Mouse (Mus musculus): ENCODE measurements around the gene E130114P18Rik.

DNA sequence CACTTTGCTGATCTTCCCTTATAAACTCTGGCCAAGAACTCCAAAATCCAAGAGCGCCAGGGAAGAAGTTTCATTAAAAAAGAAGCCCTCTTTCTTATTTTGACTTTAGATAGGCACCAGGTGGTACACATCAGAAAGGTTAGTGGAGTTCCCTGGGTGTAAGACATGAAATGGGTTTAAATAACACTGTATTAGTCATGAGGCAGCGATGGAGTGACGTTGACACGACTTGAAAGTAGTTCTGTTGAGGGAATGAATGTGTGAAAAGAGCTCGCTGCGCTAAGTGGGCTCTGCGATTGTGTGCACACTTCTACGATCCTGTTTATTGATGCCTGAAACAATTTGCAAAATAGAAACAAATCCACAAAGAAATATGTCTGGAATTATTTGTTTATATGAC lies 171.4 kb downstream of the E130114P18Rik start:
- TF ChIP-seq CTCF (IDR thresholded peaks at IDR 0.05; ENCODE audit: extremely low read depth, insufficient read length, insufficient replicate concordance, low read depth, low read length) (no peak), POLR2A (IDR thresholded peaks at IDR 0.05; ENCODE audit: low read depth, low read length) (no peak)

Measured in small intestine, adult 2 months (tissue).